Mouse (Mus musculus): Measurements from ENCODE around the gene Kynu.

The Kynu gene

GRCm38 (mm10) chr2:43555062-43555888, at the start of gene Kynu:
Kynu (plus strand) TSS chr2:43555329.
- no peak for DNase-seq (ENCODE audit: low spot score in 2 of 2)

GRCm38 (mm10) chr2:43506182-43506581, 48.9 kb upstream of the Kynu start:
- no peak for DNase-seq (ENCODE audit: low spot score in 2 of 2)

DNA sequence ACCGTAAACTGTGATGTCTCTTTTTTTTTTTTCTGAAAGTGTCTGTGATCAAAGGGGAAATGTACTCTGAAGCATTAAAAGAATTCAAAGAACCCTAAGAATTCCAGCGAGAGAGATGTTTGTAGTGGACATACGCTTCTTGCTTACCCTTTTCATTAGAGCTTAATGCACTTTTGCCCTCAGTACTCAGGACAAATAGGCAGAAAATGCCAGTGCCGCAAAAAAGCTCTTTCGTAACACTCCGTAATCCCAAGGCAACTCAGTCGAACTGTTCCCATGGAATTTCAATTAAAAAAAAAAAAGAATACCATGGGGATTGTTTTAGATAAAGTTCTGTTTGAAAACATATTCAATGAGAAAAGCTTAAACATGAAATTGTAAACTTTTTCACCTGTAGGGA, 41.3 kb upstream of the Kynu start:
- DNase-seq (ENCODE audit: low spot score in 2 of 2): no peak

DNA sequence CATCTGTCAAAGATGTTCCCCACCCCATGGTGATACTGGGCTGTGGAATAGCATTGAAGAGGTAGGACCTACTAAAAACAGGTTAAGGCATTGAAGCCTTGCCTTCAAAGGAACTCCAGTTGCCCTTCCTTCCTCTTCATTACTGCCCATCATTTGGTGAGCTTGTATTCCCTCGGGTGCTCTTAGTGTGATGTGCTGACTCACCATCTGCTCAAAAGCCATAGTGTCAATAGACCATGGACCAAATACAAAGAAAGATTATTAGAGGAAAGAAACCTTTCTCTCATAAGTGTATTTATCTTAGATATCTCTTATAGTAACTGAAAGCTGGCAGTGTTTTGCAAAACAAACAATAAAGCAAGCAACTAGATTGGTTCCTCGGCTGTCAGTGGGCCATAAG, 20.7 kb upstream of the Kynu start:
- no peak for DNase-seq (ENCODE audit: low spot score in 2 of 2)

DNA sequence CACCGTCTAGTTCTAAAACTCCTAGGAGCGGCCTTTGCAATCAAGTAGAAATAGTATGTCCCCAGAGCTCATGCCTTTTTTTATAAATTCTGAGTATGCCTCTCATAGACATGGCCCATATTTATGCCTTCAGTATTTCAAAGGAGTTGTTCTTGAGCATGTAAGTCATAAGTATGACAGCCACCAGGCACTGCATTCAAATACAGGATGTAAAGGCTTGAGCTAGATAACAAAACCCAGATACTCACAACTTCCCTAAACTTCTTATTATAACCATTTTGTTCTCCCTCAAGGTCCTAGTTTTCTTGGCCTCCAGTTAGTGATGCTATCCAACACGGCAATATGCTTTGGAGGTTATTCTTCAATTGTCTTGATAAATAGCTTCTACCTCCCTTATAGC, 12.5 kb upstream of the Kynu start:
- no peak for DNase-seq (ENCODE audit: low spot score in 2 of 2)

GRCm38 (mm10) chr2:43545665-43546064, 9.5 kb upstream of the Kynu start:
- DNase-seq (ENCODE audit: low spot score in 2 of 2): no peak

GRCm38 (mm10) chr2:43546448-43546847, 8.7 kb upstream of the Kynu start:
- no peak for DNase-seq (ENCODE audit: low spot score in 2 of 2)

DNA sequence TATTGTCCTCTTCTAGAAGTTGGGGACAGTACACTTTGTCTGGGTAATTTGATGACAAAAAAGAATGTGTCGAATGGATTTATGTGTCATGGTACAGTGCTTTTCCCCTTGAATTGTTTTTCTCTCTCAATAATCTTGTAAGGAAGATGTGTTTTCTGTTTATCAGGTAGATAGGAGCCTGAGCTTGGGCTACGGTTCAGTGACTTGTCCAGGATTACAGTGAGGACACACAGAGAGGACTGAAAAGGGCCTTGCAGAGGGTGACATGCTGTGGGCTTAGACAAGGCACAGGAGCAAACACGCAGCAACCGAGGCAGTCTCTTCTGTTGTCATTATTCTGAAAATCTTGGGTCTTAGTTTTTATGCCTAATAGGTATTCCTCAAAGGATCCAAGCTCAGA, 913 bp upstream of the Kynu start:
- DNase-seq (ENCODE audit: low spot score in 2 of 2): no peak

- DNase-seq (ENCODE audit: low spot score in 2 of 2): no peak
Observed at GRCm38 (mm10) chr2:43555889-43556285, 758 bp downstream of the Kynu start.

GRCm38 (mm10) chr2:43556985-43557384, 1.9 kb downstream of the Kynu start:
- no peak for DNase-seq (ENCODE audit: low spot score in 2 of 2)

DNA sequence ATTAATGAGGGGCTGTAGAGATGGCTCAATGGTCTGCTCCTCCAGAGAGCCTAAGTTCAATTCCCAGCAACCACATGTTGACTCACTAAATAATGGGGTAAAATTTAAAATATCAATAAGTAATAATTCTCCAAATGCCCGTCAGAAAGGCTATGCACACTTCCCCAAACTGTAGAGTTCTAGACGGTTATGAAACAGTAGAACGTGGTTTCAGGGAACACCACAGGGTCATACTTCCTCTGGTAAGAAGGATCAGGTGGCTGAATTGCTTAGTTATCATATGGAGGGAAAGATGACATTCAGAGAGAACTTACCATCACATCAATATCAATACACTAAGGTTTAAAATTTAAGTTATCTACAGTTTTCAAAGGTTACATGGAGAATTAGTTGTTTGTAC, 6.1 kb downstream of the Kynu start:
- DNase-seq (ENCODE audit: low spot score in 2 of 2): no peak

GRCm38 (mm10) chr2:43562779-43563178, 7.7 kb downstream of the Kynu start:
- DNase-seq (ENCODE audit: low spot score in 2 of 2): no peak

DNA sequence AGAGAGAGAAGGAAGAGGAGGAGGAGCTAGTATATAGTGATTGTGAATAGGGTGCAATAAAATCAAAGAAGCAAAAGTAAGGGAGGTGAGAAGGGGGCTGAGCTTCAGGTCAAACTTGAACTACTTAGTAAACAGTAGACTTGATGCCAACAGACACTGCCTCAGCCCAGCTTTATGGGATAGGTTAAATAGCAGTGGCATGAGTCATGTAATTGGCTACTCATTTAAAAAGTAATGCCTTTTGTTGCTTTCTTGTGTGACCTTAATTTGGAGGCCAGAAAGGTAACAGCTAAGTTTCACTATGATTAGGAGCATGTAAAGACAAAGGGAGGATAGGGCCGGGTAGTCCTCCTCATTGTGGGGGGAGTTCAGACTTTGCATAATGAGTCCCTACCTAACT, 13.3 kb downstream of the Kynu start:
- DNase-seq (ENCODE audit: low spot score in 2 of 2): no peak

GRCm38 (mm10) chr2:43573526-43573925, 18.4 kb downstream of the Kynu start:
- no peak for DNase-seq (ENCODE audit: low spot score in 2 of 2)

DNA sequence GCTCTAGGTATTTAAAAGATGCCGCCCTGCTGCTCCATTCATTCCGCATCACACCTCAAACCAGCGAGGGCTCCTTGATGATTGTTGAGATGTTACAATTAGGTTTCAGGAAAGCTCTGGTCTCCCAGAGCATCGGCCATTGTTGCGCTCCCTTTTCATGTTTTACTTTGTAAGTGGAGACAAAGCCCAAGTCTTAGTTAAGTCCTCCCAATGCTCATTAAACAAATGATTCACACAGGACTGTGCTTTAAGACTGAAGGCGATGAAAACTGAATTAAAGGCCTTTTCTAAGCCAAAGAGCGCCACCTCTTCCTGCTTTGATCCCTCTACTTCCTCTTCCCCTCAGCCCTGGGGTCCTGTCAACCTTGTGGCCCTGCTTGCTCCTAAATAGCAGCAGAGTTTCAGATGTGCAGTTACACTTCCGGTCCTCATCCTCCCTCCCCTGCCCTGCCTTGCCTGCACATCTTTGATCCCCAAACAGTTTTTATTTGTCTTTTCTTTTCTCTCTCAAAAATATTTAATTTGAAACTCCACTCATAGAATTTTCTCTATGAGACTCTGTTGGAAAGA, 28.2 kb downstream of the Kynu start:
- no peak for DNase-seq (ENCODE audit: low spot score in 2 of 2)

DNA sequence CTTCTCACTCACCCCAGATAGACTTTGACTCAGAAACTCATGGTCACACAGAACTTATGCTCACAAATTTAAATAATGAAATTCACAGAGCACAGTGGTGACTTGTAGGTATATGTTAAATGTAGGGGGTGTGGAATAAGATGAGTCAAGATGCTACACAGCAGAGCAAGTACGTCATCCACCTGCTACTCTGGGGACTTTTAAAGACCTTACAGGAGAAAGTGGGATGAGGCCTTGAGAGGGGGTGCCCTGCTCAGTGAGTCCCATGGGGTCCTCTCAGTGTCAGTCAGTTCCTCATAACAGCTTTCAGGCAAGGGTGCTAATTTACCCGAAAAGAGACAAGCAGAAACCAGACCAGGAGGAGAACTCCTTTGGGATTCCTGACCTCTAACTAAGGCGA, 30.4 kb downstream of the Kynu start:
- DNase-seq (ENCODE audit: low spot score in 2 of 2): no peak

DNA sequence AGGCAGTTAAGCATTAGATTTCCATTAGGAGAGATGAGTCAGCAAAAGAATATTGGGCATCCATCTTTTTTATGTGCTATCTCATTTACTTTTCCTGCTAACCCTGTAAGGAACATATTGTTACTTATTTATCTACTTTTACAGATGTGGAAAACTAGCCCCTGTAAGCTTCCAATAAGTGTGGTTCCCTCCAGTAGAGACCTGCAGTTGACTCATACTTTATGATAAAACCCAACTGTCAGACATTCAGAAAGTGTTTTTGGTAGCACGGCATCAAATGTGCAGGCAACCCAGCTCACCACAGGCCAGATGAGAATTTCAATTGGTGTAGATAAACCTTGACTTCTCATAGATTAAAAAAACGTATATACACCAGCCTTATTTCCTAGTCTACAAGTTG, 32.7 kb downstream of the Kynu start:
- DNase-seq (ENCODE audit: low spot score in 2 of 2): no peak

DNA sequence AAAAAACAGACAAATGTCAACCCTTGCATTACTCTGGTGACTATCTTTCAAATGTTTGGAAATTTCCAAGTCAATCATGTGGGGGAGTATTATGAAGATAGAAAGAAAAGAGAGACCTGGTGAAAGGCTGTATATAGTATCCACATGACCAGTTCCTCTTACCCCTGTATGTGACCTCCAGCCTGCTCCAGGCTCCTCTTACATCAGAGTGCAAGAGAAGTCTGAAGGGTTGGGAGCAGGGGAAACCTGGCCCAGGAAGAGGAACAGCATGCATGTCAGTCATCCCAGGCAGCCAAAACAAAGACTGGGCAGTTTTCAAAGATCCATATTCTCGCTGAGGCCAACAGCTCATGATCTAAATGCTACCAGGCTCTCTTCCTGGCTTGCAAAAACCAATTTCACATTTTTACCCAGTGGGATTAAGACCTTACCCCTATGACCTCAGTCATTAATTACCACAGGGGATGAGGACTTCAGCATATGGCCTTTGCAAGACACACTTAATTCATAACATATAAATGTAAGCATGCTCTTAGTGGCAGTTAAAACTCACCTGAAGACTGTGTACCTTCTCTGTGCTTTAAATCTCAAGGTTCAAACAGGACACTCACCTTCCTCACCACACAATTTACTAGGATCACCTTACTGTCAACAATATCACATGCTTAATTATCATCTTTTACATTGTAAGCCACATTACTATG, 37.0 kb downstream of the Kynu start:
- DNase-seq (ENCODE audit: low spot score in 2 of 2): no peak

GRCm38 (mm10) chr2:43613571-43613970, 58.4 kb downstream of the Kynu start:
- no peak for DNase-seq (ENCODE audit: low spot score in 2 of 2)

DNA sequence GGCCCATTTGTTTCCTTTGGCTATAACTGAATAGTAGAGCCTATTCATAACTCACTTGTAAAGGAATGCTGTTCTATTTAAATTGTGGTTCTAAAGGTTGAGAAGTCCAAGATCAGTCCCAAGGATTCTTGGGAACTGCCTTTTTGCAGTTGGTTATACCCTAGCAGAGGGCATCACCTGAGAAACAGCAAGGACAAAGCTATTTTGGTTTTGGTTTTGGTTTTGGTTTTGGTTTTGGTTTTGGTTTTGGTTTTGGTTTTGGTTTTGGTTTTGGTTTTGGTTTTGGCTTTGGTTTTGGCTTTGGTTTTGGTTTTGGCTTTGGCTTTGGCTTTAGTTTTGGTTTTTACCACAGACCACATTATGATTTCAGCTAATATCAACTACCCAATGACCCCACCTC, 66.0 kb downstream of the Kynu start:
- no peak for DNase-seq (ENCODE audit: low spot score in 2 of 2)

DNA sequence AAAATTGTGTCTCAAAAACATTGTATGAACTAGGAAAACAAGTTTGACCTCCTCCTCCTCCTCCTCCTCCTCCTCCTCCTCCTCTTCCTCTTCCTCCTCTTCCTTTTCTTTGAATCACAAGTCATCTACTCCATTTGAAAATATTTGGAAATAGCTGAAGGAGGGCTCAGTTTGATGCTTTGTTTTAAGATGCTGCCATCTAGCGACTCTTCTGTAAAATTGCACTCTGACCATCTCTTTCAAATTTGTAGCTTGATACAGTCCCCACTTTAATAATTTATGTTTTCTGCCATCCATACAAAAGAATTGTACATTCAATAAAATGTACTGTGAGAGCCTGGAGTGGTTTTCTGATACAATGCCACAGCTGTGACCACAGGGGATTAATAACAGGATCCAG, 67.7 kb downstream of the Kynu start:
- no peak for DNase-seq (ENCODE audit: low spot score in 2 of 2)

DNA sequence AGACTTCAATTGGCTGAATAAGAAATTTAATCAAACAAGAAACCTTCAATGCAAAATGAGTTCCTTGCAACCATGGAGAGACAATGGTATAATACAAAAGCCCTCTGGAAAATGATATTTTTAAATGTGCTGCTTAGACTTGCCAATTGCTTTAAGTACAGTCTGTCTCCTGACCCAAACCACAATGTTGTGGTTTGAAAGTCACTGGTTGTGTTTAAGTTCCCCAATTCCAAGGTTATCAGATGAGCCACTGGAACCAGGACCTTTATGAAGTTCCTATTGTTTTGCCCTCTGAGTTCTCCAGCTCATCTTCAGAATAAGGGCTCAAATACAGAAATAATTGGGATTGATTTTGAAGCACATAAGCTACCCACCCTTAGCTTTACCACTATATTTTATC, 76.7 kb downstream of the Kynu start:
- no peak for DNase-seq (ENCODE audit: low spot score in 2 of 2)

DNA sequence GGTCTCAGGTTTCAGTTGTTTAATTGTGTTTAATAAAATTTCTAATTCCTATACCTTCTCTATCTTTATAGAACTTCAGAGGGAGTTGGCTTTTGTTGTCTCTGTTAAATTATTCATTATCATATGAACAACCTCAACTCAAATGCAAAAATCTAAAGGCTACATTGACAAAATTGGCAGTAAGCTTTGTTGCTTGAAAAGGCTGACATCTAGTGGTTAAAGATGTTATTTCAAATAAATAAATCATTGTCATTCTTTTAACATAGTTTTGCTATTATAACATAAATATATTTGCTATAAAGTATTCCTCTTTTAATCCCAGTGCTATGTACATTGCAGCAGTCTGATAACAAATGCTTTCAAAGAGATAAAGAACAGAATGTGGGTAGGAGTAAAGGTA, 81.4 kb downstream of the Kynu start:
- DNase-seq (ENCODE audit: low spot score in 2 of 2): no peak

Data from cerebellum, postnatal 4 days (tissue).